Mouse (Mus musculus) embryonic fibroblast, embryonic 13.5 days (primary cell): ENCODE results near the gene Mtif3.

ENCODE experiments used
- CTCF ChIP-seq: IDR thresholded peaks from 2 replicates; pipeline ENCODE4 v1.5.1; 2011; ENCODE audit warnings: mild to moderate bottlenecking, control low read depth, low read length, moderate library complexity, borderline replicate concordance; ENCODE audit not compliant: insufficient read depth
- POLR2A ChIP-seq: IDR thresholded peaks from 2 replicates; pipeline ENCODE4 v1.6.1; 2011; ENCODE audit warnings: low read depth, mild to moderate bottlenecking, control low read depth, low read length, moderate library complexity

GRCm38 (mm10) chr5:146946682-146947081 lies 16.9 kb downstream of the Mtif3 start:
- TF ChIP-seq CTCF (no peak), POLR2A (no peak)
